Mouse (Mus musculus): ENCODE data around the gene Coil.
"Not testable (repeated sequence)": the region's sequence is repeated elsewhere in the genome, so short reads cannot be mapped to it uniquely, and the experiment has no call there.

Coil gene

DNA sequence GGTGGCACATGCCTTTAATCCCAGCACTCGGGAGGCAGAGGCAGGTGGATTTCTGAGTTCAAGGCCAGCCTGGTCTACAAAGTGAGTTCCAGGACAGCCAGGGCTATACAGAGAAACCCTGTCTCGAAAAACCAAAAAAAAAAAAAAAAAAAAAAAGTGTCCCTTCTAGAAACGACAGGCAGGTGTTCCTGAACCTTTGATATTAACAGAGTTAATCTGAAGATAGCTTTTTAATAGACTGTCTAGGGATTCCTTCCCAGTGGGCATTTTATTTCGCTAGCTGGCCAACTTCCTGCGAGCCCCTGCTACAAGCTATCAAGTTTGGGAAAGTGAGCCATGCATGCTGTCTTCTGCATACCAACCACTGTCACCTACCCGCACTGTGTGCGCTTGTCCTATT, 71.0 kb downstream of the Coil start:
- DNase-seq (ENCODE audit: low read depth, low spot score): not testable (repeated sequence)

Data from A20 (cell line).